Mouse (Mus musculus) CH12.LX (cell line): ENCODE measurements at regions not wholly inside any gene's neighbourhood (a gene's known extent, or its start where the extent isn't known, plus 50 kb on each side); places are given as distances from the start of the nearest gene placed in this dataset.

Experiments
- DNase-seq: peaks from one replicate; pipeline ENCODE4 v3.0.0-alpha.2; 2013; ENCODE audit errors: extremely low read depth
- H3K27ac ChIP-seq: 2 replicates; pipeline ENCODE4 v1.5.1; 2012; ENCODE audit warnings: low read depth, mild to moderate bottlenecking, control low read depth, moderate library complexity; ENCODE audit not compliant: insufficient read depth
- H3K27me3 ChIP-seq: replicated peaks from 2 replicates; pipeline ENCODE3; 2012; ENCODE audit warnings: inconsistent platforms
- H3K36me3 ChIP-seq, 2 experiments: replicated peaks in 1 of 2; 2 replicates each; pipeline versions ENCODE3 to v1.6.1; 2012; ENCODE audit warnings: inconsistent platforms in 1 of 2, low read length in 1 of 2, mild to moderate bottlenecking in 1 of 2, mixed read lengths in 1 of 2, moderate library complexity in 1 of 2; ENCODE audit not compliant: control insufficient read depth in 1 of 2, insufficient read depth in 1 of 2
- H3K4me1 ChIP-seq, 2 experiments: 2 replicates each; pipeline ENCODE4 v1.6.1; 2012; ENCODE audit warnings: inconsistent platforms in 1 of 2, moderate library complexity in 1 of 2; ENCODE audit not compliant: insufficient read depth in 2 of 2, control insufficient read depth in 1 of 2
- H3K4me2 ChIP-seq: 2 replicates; pipeline ENCODE4 v1.6.1; 2012; ENCODE audit warnings: low read depth, mild to moderate bottlenecking, control low read depth; ENCODE audit not compliant: poor library complexity, insufficient read depth, severe bottlenecking
- H3K4me3 ChIP-seq, 3 experiments: fragments of 150-350 bp in 1 of 3; sonication (generic) in 1 of 3; replicated peaks in 1 of 3; 2 replicates each; pipeline versions ENCODE3 to v1.5.1; 2011 to 2012; ENCODE audit warnings: low read depth in 2 of 3, low read length in 2 of 3, mild to moderate bottlenecking in 2 of 3, moderate library complexity in 2 of 3, control low read depth in 1 of 3, improper control_type of control experiment in 1 of 3, inconsistent platforms in 1 of 3, mixed read lengths in 1 of 3; ENCODE audit not compliant: poor library complexity in 1 of 3
- H3K79me2 ChIP-seq: replicated peaks from 2 replicates; pipeline ENCODE4 v1.6.1; 2012; ENCODE audit warnings: mild to moderate bottlenecking, moderate library complexity; ENCODE audit not compliant: control insufficient read depth, poor library complexity, insufficient read depth, severe bottlenecking; ENCODE audit errors: extremely low read depth
- H3K9ac ChIP-seq: 2 replicates; pipeline ENCODE4 v1.6.1; 2012; ENCODE audit warnings: low read depth, mild to moderate bottlenecking, control low read depth, moderate library complexity; ENCODE audit not compliant: insufficient read depth
- H3K9me3 ChIP-seq: replicated peaks from 2 replicates; pipeline ENCODE3; 2012; ENCODE audit warnings: low read length, inconsistent platforms, mixed read lengths
- CHD1 ChIP-seq: IDR thresholded peaks from 2 replicates; pipeline ENCODE4 v1.6.1; 2012; ENCODE audit warnings: low read depth, low read length, improper control_type of control experiment, inconsistent platforms
- EP300 ChIP-seq: IDR thresholded peaks from 2 replicates; pipeline ENCODE4 v1.6.1; 2011; ENCODE audit warnings: low read length, improper control_type of control experiment
- GABPA ChIP-seq: IDR thresholded peaks from 2 replicates; pipeline ENCODE4 v1.6.1; 2012; ENCODE audit warnings: low read depth, low read length, improper control_type of control experiment, inconsistent platforms; ENCODE audit not compliant: insufficient replicate concordance
- HCFC1 ChIP-seq: IDR thresholded peaks from 2 replicates; pipeline ENCODE4 v1.6.1; 2012; ENCODE audit warnings: low read depth, mild to moderate bottlenecking, inconsistent platforms, low read length, improper control_type of control experiment
- JUND ChIP-seq: conservative IDR thresholded peaks from 2 replicates; pipeline ENCODE4 v1.6.1; 2011; ENCODE audit warnings: low read depth, low read length, improper control_type of control experiment
- KAT2A ChIP-seq: IDR thresholded peaks from 2 replicates; pipeline ENCODE4 v1.6.1; 2012; ENCODE audit warnings: low read length, improper control_type of control experiment, inconsistent platforms; ENCODE audit not compliant: insufficient replicate concordance
- MAX ChIP-seq: IDR thresholded peaks from 2 replicates; pipeline ENCODE4 v1.6.1; 2011; ENCODE audit warnings: low read length, improper control_type of control experiment
- PAX5 ChIP-seq: IDR thresholded peaks from 2 replicates; pipeline ENCODE4 v1.6.1; 2012; ENCODE audit warnings: low read length, inconsistent platforms, mixed read lengths
- UBTF ChIP-seq: IDR thresholded peaks from 2 replicates; pipeline ENCODE4 v1.6.1; 2012; ENCODE audit warnings: low read depth, mild to moderate bottlenecking, inconsistent platforms, low read length, improper control_type of control experiment, moderate library complexity
- USF2 ChIP-seq: conservative IDR thresholded peaks from 2 replicates; pipeline ENCODE4 v1.6.1; 2011; ENCODE audit warnings: low read depth, low read length, improper control_type of control experiment
- dilution Hi-C: fragments of 300-500 bp; cut with MboI; formaldehyde crosslinking; loops from 2 replicates; pipeline ENCODE4 v1.14.3; 2020; ENCODE audit warnings: low sequenced_read_pairs; ENCODE audit not compliant: extremely low pct_unique_long_range_greater_than_20kb, extremely low pct_ligation_motif_present
- in situ Hi-C: fragments of 300-500 bp; cut with MboI; formaldehyde crosslinking; loops from 3 replicates; pipeline ENCODE4 v1.14.3; 2019; ENCODE audit warnings: low sequenced_read_pairs, low pct_ligation_motif_present, low pct_unique_long_range_greater_than_20kb, mixed read lengths

DNA sequence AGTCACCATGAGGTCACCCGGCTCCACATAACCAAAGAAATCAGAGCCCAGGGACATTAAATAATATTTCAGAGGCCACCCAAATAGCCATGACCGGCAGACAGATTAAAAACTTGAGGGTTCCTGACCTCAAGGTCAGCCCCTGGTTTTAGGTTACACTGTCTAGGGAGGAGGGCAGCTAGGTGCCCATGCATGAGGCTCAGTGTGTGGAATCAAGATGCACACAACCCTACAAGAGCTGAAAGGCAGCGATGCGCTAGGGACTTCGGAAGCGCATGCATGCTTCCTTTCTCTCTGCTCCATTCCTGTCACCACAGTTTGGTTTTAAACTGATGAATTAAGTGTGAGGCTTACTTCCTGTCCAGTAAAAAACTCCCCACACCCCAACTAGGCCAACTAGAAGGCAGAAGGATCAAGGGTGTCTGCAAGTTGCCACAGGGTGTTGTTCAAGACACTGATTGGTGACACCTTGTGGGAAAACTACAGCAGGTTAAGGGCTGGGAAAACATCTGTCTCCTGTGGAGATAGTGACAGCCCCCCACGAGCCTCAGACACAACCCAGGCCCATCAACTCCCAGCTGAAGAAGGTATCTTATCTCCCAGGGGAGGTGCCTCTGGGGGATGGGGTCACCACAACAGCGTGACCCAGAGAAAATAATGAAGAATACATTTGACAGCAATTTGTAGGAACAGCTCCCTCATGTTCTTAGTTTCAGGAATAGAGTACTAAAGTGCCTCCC, 127.2 kb upstream of the Gdnf start:
- H3K79me2 ChIP-seq: no peaks in the 10 kb centered on the region
- DNase-seq: no peak
- no peaks in the 10 kb centered on the region for H3K9me3 ChIP-seq
- TF ChIP-seq USF2 (no peak), HCFC1 (no peak)
- H3K9ac ChIP-seq: no peak overlapping the region
- H3K4me3 ChIP-seq: no peak overlapping the region
- no peak overlapping the region for H3K4me2 ChIP-seq
- no peaks in the 10 kb centered on the region for H3K27me3 ChIP-seq
- no peaks in the 10 kb centered on the region for H3K36me3 ChIP-seq
- dilution Hi-C loops (no loop called here), in situ Hi-C loops (no loop called here)
- no peak overlapping the region for H3K27ac ChIP-seq
- H3K4me1 ChIP-seq: no peaks in the 10 kb centered on the region

GRCm38 (mm10) chr15:7691251-7691650, 119.4 kb upstream of the Gdnf start:
- in situ Hi-C loops: no loop called here
- Histone ChIP-seq H3K27ac (no peak overlapping the region), H3K4me2 (no peak overlapping the region), H3K4me3 (no peak overlapping the region), H3K9me3 (no peaks in the 10 kb centered on the region), H3K4me1 (no peaks in the 10 kb centered on the region), H3K79me2 (no peaks in the 10 kb centered on the region), H3K27me3 (no peaks in the 10 kb centered on the region), H3K9ac (no peak overlapping the region), H3K36me3 (no peaks in the 10 kb centered on the region)
- TF ChIP-seq GABPA: no peak
- TF ChIP-seq CHD1: no peak
- TF ChIP-seq EP300: no peak
- no peak for TF ChIP-seq HCFC1
- no peak for TF ChIP-seq JUND
- no peak for TF ChIP-seq USF2
- dilution Hi-C loops: no loop called here
- no peak for DNase-seq

DNA sequence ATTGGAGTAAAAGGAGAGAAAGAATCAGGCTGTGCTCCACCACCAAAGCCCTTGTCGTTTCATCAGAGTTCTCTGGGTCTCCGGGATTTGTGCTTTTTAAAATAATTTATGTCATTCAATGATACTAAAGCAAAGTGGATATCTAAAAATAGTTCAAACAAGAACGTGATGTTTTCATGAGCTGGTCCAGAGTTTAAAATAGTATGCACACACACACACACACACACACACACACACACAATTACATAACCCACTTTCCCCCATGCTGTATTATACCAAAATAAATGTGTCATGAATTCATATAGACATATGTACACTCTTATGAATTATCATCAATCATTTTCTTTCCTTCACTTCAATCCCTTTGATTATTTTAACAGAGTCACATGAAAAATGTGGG, 118.5 kb upstream of the Gdnf start:
- H3K9ac ChIP-seq: no peak overlapping the region
- H3K4me2 ChIP-seq: no peak overlapping the region
- in situ Hi-C loops (no loop called here), dilution Hi-C loops (no loop called here)
- no peaks in the 10 kb centered on the region for H3K4me1 ChIP-seq
- H3K36me3 ChIP-seq: no peaks in the 10 kb centered on the region
- DNase-seq: no peak
- no peak overlapping the region for H3K4me3 ChIP-seq
- H3K79me2 ChIP-seq: no peaks in the 10 kb centered on the region
- H3K27me3 ChIP-seq: no peaks in the 10 kb centered on the region
- H3K9me3 ChIP-seq: no peaks in the 10 kb centered on the region
- no peak overlapping the region for H3K27ac ChIP-seq
- no peak for TF ChIP-seq JUND
- no peak for TF ChIP-seq KAT2A
- TF ChIP-seq PAX5: no peak
- TF ChIP-seq UBTF: no peak
- no peak for TF ChIP-seq HCFC1
- TF ChIP-seq MAX: no peak
